Mouse (Mus musculus) testis, adult 2 months (tissue): Measurements from ENCODE around the gene Magi1. TPM values are rescaled to one million over a fixed set of nuclear protein-coding genes. Genes with fewer than 3 reads are reported as not detected.

Experiments used
- H3K27ac ChIP-seq: fragments of 200-500 bp; 2 replicates; pipeline ENCODE4 v1.5.1; 2012; ENCODE audit warnings: low read depth, low read length; ENCODE audit not compliant: control insufficient read depth, insufficient read depth
- H3K27me3 ChIP-seq: fragments of 200-500 bp; 2 replicates; pipeline ENCODE4 v1.6.1; 2012; ENCODE audit warnings: mild to moderate bottlenecking, low read length, moderate library complexity; ENCODE audit not compliant: control insufficient read depth, insufficient read depth
- H3K36me3 ChIP-seq: fragments of 200-500 bp; 2 replicates; pipeline ENCODE4 v1.6.1; 2012; ENCODE audit warnings: mild to moderate bottlenecking, low read length; ENCODE audit not compliant: control insufficient read depth, insufficient read depth
- H3K4me1 ChIP-seq: fragments of 200-500 bp; 2 replicates; pipeline ENCODE4 v1.6.1; 2012; ENCODE audit warnings: low read length; ENCODE audit not compliant: control insufficient read depth, insufficient read depth
- H3K4me3 ChIP-seq: fragments of 200-500 bp; 2 replicates; pipeline ENCODE4 v1.5.1; 2012; ENCODE audit warnings: low read depth, mild to moderate bottlenecking, low read length, moderate library complexity, mixed read lengths; ENCODE audit not compliant: control insufficient read depth
- CTCF ChIP-seq: fragments of 200-500 bp; IDR thresholded peaks from 2 replicates; pipeline ENCODE4 v1.5.1; 2012; ENCODE audit warnings: low read depth, mild to moderate bottlenecking, inconsistent platforms, low read length, moderate library complexity; ENCODE audit not compliant: control insufficient read depth, insufficient read depth, insufficient replicate concordance
- POLR2A ChIP-seq: fragments of 200-500 bp; IDR thresholded peaks from 2 replicates; pipeline ENCODE4 v1.6.1; 2012; ENCODE audit warnings: low read depth, mild to moderate bottlenecking, inconsistent platforms, low read length, moderate library complexity; ENCODE audit not compliant: control insufficient read depth
- polyA plus RNA-seq: library from polyadenylated mRNA; depleted of rRNA; stranded (reverse); fragments of >200 nt; gene quantifications from 2 replicates; pipeline ENCODE4 v1.2.3, GENCODE M21; 2012

Gene Magi1
- polyA plus RNA-seq, 1 experiment: 11.1 TPM

DNA sequence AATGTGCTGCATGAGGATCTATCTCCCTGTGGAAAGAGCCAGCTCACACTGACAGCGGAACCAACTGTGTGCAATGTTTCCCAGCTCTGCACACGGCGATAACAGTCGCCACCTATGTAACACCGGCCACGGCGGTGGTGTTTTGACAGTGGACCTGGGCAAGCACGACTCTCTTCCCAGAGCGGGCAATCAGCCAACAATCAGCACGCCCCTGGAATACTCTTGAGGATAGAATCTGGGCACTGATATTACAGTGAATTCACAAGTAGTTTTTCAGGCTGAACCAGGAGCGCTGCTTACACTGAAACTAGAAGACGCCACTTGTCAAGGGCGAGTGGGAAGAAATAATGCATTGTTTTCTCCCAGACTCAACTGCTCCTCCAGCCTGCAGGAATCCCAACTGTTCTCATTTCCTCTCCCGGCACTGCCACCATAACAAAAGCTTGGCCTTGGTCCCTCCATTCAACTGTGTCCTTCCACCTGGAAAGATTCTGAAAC, 100.3 kb downstream of the Magi1 start:
- TF ChIP-seq POLR2A (no peak), CTCF (no peak)
- no peaks in the 10 kb centered on the region for H3K27me3 ChIP-seq
- no peaks in the 10 kb centered on the region for H3K36me3 ChIP-seq
- H3K4me1 ChIP-seq: no peaks in the 10 kb centered on the region
- no peak overlapping the region for H3K4me3 ChIP-seq
- no peak overlapping the region for H3K27ac ChIP-seq

DNA sequence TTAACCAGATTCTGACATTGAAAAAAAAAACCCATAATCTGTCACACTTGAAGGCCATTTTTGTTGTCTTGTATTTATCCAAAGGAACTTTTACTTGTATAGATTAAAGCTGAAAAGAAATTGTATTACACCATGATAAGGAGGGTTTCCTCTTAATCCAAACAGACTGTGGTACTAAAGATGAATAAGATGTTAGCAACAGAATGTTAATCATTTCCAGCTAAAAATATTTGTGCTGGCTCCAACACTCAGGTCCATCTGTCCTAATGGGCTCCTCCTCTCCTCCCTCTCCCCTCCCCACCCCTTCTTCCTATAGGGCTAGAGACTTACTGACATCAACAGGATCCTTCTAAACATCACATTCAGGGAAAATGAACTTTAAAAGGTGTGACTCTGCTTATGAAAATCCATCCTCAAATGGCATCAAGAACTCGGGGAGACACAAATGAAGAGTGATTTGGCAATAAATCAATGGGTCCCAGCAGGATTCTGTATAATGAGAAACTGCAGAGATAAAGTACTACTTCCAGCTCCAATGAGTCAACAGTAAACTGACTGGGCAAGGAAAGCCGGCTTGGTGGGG, 102.0 kb downstream of the Magi1 start:
- H3K4me3 ChIP-seq: no peak overlapping the region
- no peaks in the 10 kb centered on the region for H3K36me3 ChIP-seq
- no peaks in the 10 kb centered on the region for H3K27me3 ChIP-seq
- no peak overlapping the region for H3K27ac ChIP-seq
- TF ChIP-seq POLR2A: no peak
- TF ChIP-seq CTCF: no peak
- H3K4me1 ChIP-seq: no peaks in the 10 kb centered on the region

DNA sequence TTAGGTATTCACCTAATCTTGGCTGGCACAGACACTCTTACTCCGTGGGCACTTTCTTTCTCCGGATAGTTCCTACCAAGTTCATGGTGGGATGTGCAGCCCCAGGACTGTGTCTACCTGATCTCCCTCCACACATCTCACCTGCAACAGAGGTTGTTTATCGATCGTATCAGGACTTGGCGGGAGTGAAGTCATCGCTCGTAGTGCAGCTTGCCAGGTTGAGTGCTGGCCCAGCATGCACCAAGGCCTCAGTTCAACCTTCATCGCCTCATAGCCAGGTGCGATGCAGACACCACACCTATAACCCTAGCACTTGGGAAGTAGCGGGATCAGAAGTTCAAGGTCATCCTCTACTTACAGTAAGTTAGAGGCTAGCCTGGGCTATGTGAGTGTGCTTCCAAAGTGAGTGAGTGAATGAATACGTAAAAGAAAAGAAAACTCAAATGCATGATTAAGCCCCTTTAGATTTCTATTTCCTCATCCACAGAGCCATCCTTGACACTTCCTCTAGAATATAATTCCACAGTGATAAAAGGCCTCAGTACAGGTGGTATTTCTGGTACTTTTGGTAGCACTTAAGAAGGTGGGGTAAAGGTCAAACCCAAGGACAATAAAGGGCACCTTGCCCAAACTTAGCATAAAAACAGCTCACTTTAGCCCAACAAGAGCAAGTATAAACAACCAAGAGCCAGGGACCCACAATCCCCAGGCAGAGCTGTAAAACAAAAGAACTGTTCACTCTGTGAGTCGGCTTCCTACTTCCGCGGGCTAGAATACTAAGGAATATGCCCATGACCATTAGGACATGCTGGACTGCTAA, 103.2 kb downstream of the Magi1 start:
- H3K36me3 ChIP-seq: no peaks in the 10 kb centered on the region
- H3K4me3 ChIP-seq: no peak overlapping the region
- H3K4me1 ChIP-seq: no peaks in the 10 kb centered on the region
- no peak overlapping the region for H3K27ac ChIP-seq
- no peak for TF ChIP-seq CTCF
- no peak for TF ChIP-seq POLR2A
- no peaks in the 10 kb centered on the region for H3K27me3 ChIP-seq

DNA sequence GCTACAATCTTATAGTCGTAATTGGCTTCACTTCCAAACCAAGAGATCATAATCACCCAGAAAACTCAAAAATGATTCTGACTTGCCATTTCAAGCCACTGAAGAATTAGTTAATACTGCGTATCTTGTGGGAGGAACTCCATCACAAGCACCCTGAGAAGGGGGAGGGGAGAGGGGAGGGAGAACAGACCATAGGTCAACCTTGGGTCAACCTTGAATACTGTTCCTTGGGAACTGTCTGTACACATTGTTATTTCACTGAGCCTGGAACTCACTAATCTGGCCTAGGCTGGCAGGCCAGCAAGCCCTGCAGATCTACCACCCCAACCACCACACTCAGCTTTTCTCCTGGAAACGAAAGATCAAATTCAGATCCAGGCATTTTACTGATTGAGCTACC, 106.2 kb downstream of the Magi1 start:
- Histone ChIP-seq H3K4me3 (no peak overlapping the region), H3K27me3 (no peaks in the 10 kb centered on the region), H3K27ac (no peak overlapping the region), H3K36me3 (no peaks in the 10 kb centered on the region), H3K4me1 (no peaks in the 10 kb centered on the region)
- no peak for TF ChIP-seq CTCF
- TF ChIP-seq POLR2A: no peak

DNA sequence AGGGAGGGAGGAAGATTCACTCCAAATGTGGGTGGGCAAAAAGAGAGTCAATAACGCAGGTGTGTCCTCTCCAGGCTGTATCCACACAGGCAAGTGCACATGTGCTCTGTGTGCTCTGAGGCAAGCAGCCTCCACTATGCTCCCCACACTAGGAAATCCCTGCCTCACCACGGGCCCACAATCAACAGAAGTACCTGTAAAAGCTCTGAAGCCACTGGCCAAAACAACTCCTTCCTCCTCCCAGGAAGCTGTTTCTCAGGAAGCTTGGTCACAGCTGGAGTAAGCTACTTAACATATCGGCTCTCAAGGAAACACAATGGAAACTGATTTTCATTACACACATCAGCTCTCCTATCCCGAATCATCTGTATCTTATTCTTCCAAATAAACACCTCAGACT, 107.0 kb downstream of the Magi1 start:
- no peak overlapping the region for H3K27ac ChIP-seq
- H3K27me3 ChIP-seq: no peaks in the 10 kb centered on the region
- no peaks in the 10 kb centered on the region for H3K36me3 ChIP-seq
- no peak overlapping the region for H3K4me3 ChIP-seq
- no peak for TF ChIP-seq CTCF
- no peak for TF ChIP-seq POLR2A
- H3K4me1 ChIP-seq: no peaks in the 10 kb centered on the region

DNA sequence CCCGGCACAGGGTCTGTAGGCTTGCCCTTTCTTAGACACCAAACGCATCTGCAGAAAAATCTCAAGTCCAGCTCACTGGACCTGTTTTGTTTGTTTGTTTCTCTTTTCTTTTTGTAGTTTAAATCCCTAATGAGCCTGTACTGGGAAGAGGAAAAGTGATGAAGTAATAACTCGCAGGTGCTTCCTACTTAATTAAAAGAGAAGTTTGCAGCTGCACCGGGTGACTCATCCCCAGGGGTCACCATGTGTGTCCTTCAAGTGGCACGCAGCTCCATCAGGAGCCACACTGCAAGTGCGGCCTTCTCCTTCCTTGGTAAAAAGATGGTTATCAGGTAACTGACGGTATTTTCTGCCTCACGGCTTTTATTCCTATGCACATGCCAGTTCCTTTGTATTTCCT, 112.5 kb downstream of the Magi1 start:
- H3K4me3 ChIP-seq: no peak overlapping the region
- no peaks in the 10 kb centered on the region for H3K36me3 ChIP-seq
- no peak overlapping the region for H3K27ac ChIP-seq
- no peak for TF ChIP-seq CTCF
- TF ChIP-seq POLR2A: no peak
- H3K4me1 ChIP-seq: no peaks in the 10 kb centered on the region
- H3K27me3 ChIP-seq: no peaks in the 10 kb centered on the region

DNA sequence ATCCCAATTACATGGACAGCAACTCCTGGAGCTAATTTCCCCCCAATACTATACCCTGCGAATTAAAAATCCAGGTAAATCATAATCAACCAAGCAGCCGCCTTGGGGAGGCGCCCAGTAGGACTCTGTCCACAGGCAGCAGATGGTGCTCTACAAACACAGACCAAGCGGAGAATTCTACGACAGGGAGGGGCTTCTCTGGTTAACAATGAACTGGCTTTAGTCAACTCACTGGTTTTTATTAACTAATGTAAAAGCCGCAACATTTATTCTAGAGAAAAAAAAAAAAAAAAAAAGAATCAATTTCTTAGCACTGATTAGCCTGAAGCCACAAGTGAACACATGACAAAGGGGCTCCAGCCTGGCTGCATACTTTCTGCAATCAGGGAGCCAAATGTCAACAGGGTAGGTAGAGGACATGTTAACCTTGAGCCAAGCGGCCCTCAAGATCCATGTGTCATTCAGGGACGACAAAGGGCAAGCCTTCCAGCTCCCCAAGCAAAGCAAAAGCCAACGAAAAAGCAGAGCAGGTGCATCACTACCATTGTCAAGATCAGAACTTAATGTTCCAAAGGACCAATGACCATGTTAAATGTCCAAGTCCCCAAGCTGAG, 114.0 kb downstream of the Magi1 start:
- no peak overlapping the region for H3K27ac ChIP-seq

More for the DNA sequence above, 114.0 kb downstream of the Magi1 start:
- Histone ChIP-seq H3K4me3 (no peak overlapping the region), H3K4me1 (no peaks in the 10 kb centered on the region), H3K36me3 (no peaks in the 10 kb centered on the region), H3K27me3 (no peaks in the 10 kb centered on the region)
- TF ChIP-seq POLR2A (no peak), CTCF (no peak)
